Mouse (Mus musculus): ENCODE measurements at regions not wholly inside any gene's neighbourhood (a gene's known extent, or its start where the extent isn't known, plus 50 kb on each side); places are given as distances from the start of the nearest gene placed in this dataset.

- TF ChIP-seq CEBPB (IDR thresholded peaks at IDR 0.05; ENCODE audit: insufficient read depth, poor library complexity, severe bottlenecking): no peak
- TF ChIP-seq TCF12 (IDR thresholded peaks at IDR 0.05; ENCODE audit: insufficient read depth, poor library complexity, severe bottlenecking): no peak
- no peak for TF ChIP-seq POLR2A (IDR thresholded peaks at IDR 0.05; ENCODE audit: insufficient read length, low read depth)
- no peak for TF ChIP-seq E2F4 (IDR thresholded peaks at IDR 0.05; ENCODE audit: insufficient read depth)
- TF ChIP-seq POLR2AphosphoS2 (IDR thresholded peaks at IDR 0.05; ENCODE audit: insufficient read length, low read depth): no peak
- TF ChIP-seq MAX (IDR thresholded peaks at IDR 0.05; ENCODE audit: low read depth): no peak
- TF ChIP-seq MYOG (IDR thresholded peaks at IDR 0.05; ENCODE audit: control insufficient read depth in 1 of 3, insufficient read depth in 1 of 3, insufficient read length in 2 of 3, low read depth in 2 of 3): no peak
- TF ChIP-seq SRF (IDR thresholded peaks at IDR 0.05; ENCODE audit: control insufficient read depth, insufficient read length, low read depth): no peak
- no peak for TF ChIP-seq USF1 (IDR thresholded peaks at IDR 0.05; ENCODE audit: low read depth)
- no peak for TF ChIP-seq REST (IDR thresholded peaks at IDR 0.05; ENCODE audit: insufficient read depth, insufficient read length)
- no peak for TF ChIP-seq TCF3 (IDR thresholded peaks at IDR 0.05; ENCODE audit: insufficient read length, low read depth)
- no peak for TF ChIP-seq MYOD1 (IDR thresholded peaks at IDR 0.05; ENCODE audit: control insufficient read depth in 1 of 3, insufficient read length in 2 of 3, low read depth in 2 of 3)
Observed at GRCm38 (mm10) chr1:83961761-83962160, 402.2 kb downstream of the Pid1 start.
